Mouse (Mus musculus): ENCODE measurements around the gene Asf1b. TPM values are rescaled to one million over a fixed set of nuclear protein-coding genes. Genes with fewer than 3 reads are reported as not detected.

Gene Asf1b
- polyA plus RNA-seq, 1 experiment from 2014 or later, result 12.7 TPM

DNA sequence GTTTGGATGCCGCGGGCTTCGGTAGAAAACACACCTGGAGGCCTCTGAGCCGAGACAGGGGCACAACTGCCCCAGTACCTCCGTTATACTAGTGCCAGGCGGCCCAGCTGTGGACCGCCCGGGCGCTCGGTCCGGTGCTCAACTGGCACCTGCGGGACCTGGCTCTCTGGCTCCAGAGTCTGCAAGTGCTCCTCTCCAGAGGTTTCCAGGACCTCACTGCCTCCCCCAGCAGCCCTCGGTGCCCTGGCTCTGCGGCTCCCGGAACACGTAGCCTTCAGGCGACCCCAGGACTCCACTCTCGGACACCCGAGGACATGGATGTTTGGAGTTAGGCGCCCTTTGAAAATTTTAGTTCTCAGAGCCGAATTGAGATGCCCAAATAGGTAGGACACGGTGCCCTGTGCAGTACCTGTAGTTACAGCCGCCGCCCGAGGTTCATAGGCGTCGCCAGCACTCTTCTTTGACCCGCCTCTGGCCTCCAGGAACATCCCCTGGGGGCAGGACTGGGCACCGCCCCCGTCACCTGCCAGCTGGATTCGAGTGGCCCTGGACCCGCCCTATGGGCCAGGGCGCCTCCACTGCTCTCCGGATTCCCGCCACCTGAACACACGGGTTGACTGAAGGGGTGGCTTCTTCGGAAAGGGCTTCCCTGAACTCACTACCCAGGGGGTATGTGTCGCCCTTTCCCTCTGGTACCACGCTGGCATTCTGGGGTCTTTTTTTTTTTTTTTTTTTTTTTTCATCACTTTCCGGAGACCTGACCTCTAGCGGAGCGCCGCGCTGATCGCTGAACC is 56.6 kb downstream of the Asf1b start, which contains the start of gene 2210011C24Rik:
Gene 2210011C24Rik (minus strand): TSS at position 467 of the 794 bp plus-strand sequence.
- Histone ChIP-seq H3K4me3 (peak within 1 kb of the TSS; percentile 48), H3K36me3 (no peaks in the 10 kb centered on the region), H3K4me1 (replicated peaks) (peaks cover 30% of the 10 kb centered on the region), H3K4me2 (peak within 1 kb of the TSS; percentile 85), H3K27ac (replicated peaks) (no peak within 1 kb of the TSS), H3K27me3 (peaks cover 44% of the 10 kb centered on the region), H3K9me3 (no peaks in the 10 kb centered on the region), H3K9ac (peak within 1 kb of the TSS; percentile 70)
- ATAC-seq (ENCODE audit: low read depth), result peak; percentile 44; the same call in 1 of the 2 replicates
- WGBS, result 1% methylated on average over 44 of the region's 45 CpGs

DNA sequence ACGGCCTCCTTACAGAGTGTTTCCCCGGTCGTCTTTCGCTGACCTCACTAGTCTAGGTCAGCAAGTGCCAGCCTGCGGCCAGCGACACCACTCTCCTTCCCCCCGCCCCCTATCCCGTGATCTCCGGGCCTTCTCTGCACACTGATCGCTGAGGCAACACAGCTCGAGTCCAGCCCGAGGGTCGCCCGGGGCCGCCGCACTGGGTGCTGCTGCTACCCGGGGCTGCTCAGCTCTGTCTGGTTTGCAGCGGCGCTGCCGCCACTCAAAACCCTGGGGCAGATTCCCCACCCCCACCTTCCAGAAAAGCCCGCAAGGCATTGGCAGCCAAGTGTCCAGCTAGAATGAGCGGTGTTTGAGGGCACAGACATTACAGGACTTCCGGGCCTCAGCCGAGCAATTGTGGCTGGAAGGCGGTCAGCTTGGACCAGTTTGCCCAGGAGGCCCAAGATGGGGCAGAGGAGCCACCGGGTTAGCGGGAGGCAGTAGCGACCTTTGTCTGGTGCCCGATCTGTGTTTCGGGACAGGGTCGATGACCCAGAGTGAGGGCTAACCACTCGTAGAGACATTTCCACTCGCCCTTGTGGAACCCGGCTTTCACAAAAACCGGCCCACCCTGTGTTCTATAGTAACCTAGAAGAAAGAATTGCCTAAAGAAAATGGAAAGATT is 57.3 kb downstream of the Asf1b start:
- Histone ChIP-seq H3K9me3 (no peaks in the 10 kb centered on the region), H3K36me3 (no peaks in the 10 kb centered on the region), H3K4me2 (peak overlapping the region; percentile 85), H3K27me3 (peaks cover 44% of the 10 kb centered on the region), H3K27ac (replicated peaks) (no peak overlapping the region), H3K9ac (peak overlapping the region; percentile 52), H3K4me1 (replicated peaks) (peaks cover 30% of the 10 kb centered on the region), H3K4me3 (peak overlapping the region; percentile 48)
- 7% methylated on average over 35 of the region's 35 CpGs for WGBS
- no peak for ATAC-seq (ENCODE audit: low read depth)

DNA sequence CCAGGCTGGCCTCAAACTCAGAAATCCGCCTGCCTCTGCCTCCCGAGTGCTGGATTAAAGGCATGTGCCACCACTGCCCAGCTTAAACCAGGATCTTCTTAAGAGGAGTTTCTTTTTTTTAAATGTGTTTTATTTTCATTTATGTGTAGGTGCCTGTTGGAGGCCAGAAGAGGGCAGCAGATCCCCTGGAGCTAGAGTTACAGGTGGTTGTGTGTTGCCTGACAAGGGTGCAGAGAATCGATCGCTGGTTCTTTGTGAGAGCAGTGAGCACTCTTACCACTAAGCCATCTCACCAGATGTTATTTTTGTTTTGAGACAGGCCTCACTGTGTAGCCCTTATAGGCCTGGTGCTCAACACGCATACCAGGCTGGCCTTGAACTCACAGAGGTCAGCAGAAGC is 60.5 kb downstream of the Asf1b start:
- Histone ChIP-seq H3K27me3 (peaks cover 44% of the 10 kb centered on the region), H3K4me1 (replicated peaks) (peaks cover 20% of the 10 kb centered on the region), H3K9ac (no peak overlapping the region), H3K27ac (replicated peaks) (no peak overlapping the region), H3K4me2 (no peak overlapping the region), H3K9me3 (no peaks in the 10 kb centered on the region), H3K36me3 (no peaks in the 10 kb centered on the region), H3K4me3 (no peak overlapping the region)
- no peak for ATAC-seq (ENCODE audit: low read depth)
- 92% methylated on average over 5 of the region's 5 CpGs for WGBS

DNA sequence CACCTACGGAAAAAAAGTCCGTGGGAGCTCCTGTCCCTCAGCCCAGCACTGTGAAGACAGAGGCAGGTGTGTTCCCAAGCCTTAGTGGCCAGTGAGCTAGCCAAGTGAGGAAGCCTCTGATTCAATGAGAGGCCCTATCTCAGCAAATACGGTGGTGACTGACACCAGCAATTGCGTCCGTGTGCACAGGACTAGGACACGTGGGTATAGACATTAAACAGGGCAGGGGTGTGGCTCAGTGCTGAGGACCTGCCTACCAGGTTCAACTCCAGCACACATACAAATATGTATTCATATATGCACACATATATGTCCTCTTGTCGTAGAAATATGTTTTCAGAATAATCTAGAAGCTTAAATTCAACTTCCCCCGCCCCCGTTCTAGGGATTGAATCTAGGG is 64.4 kb downstream of the Asf1b start:
- Histone ChIP-seq H3K36me3 (no peaks in the 10 kb centered on the region), H3K4me3 (no peak overlapping the region), H3K4me2 (no peak overlapping the region), H3K9me3 (no peaks in the 10 kb centered on the region), H3K27ac (replicated peaks) (no peak overlapping the region), H3K27me3 (peaks cover 40% of the 10 kb centered on the region), H3K9ac (no peak overlapping the region), H3K4me1 (replicated peaks) (0 out of 2 replicates have a peak, but pooled peaks cover 4% of the 10 kb centered on the region)
- no peak for ATAC-seq (ENCODE audit: low read depth)
- 86% methylated on average over 9 of the region's 9 CpGs for WGBS

MicroRNA genes within 50 kb of the gene (microRNA counts, 519-probe panel; counts per million panel counts)
- not detected for microRNA mmu-miR-1199

Small RNA genes within 50 kb of the gene (microRNA-seq; reads per million reads assigned to microRNA genes)
- gene Gm44330 (not detected), gene Gm44450 (not detected), gene Mir1199 (not detected), gene Mir8111 (1.0 reads per million)

Other genes starting within 250 kb of the Asf1b start
- 101 and 105 TPM in 2 replicates for gene Ddx39, start 240.3 kb upstream of the Asf1b start, polyA plus RNA-seq (2015; fragmentation: Nextera tagmentation; extraction: Ambion mirVana)
- gene Adgre5, start 214.2 kb upstream of the Asf1b start, polyA plus RNA-seq (2015; fragmentation: Nextera tagmentation; extraction: Ambion mirVana), result 12.7 and 14.7 TPM in 2 replicates
- gene Adgrl1, start 55.4 kb upstream of the Asf1b start, polyA plus RNA-seq (2015; fragmentation: Nextera tagmentation; extraction: Ambion mirVana), result 40.0 and 40.1 TPM in 2 replicates
- gene Gm10644, start 302 bp upstream of the Asf1b start, polyA plus RNA-seq (2015; fragmentation: Nextera tagmentation; extraction: Ambion mirVana), result 0.62 and 0.77 TPM in 2 replicates
- 203 and 207 TPM in 2 replicates for gene Prkaca, start 17.5 kb downstream of the Asf1b start, polyA plus RNA-seq (2015; fragmentation: Nextera tagmentation; extraction: Ambion mirVana)
- gene Samd1, start 42.2 kb downstream of the Asf1b start, polyA plus RNA-seq (2015; fragmentation: Nextera tagmentation; extraction: Ambion mirVana), result 8.0 and 8.3 TPM in 2 replicates
- 0.62 and 0.87 TPM in 2 replicates for gene 1700067K01Rik, start 46.0 kb downstream of the Asf1b start, polyA plus RNA-seq (2015; fragmentation: Nextera tagmentation; extraction: Ambion mirVana)
- gene 2210011C24Rik, start 56.7 kb downstream of the Asf1b start, polyA plus RNA-seq (2015; fragmentation: Nextera tagmentation; extraction: Ambion mirVana), result 1.0 TPM in 1 of 2 replicates, not detected in the other
- 7.4 and 8.5 TPM in 2 replicates for gene Palm3, start 66.0 kb downstream of the Asf1b start, polyA plus RNA-seq (2015; fragmentation: Nextera tagmentation; extraction: Ambion mirVana)
- gene Il27ra, start 87.1 kb downstream of the Asf1b start, polyA plus RNA-seq (2015; fragmentation: Nextera tagmentation; extraction: Ambion mirVana), result 0.43 and 0.56 TPM in 2 replicates
- gene Rln3, start 89.5 kb downstream of the Asf1b start, polyA plus RNA-seq (2015; fragmentation: Nextera tagmentation; extraction: Ambion mirVana), result not detected in 2 replicates
- gene Gm10643, start 109.6 kb downstream of the Asf1b start, polyA plus RNA-seq (2015; fragmentation: Nextera tagmentation; extraction: Ambion mirVana), result 1.9 and 2.2 TPM in 2 replicates
- 8.1 and 8.2 TPM in 2 replicates for gene Rfx1, start 111.3 kb downstream of the Asf1b start, polyA plus RNA-seq (2015; fragmentation: Nextera tagmentation; extraction: Ambion mirVana)
- gene Dcaf15, start 149.3 kb downstream of the Asf1b start, polyA plus RNA-seq (2015; fragmentation: Nextera tagmentation; extraction: Ambion mirVana), result 16.5 and 16.8 TPM in 2 replicates
- gene Podnl1, start 170.5 kb downstream of the Asf1b start, polyA plus RNA-seq (2015; fragmentation: Nextera tagmentation; extraction: Ambion mirVana), result 0.36 and 0.51 TPM in 2 replicates
- gene Cc2d1a, start 192.4 kb downstream of the Asf1b start, polyA plus RNA-seq (2015; fragmentation: Nextera tagmentation; extraction: Ambion mirVana), result 24.3 and 25.6 TPM in 2 replicates
- 1.4 and 1.6 TPM in 2 replicates for gene 4930432K21Rik, start 192.5 kb downstream of the Asf1b start, polyA plus RNA-seq (2015; fragmentation: Nextera tagmentation; extraction: Ambion mirVana)
- 6.1 and 10.1 TPM in 2 replicates for gene Nanos3, start 229.7 kb downstream of the Asf1b start, polyA plus RNA-seq (2015; fragmentation: Nextera tagmentation; extraction: Ambion mirVana)

Data from neural tube, embryonic 13.5 days (tissue).